Mouse (Mus musculus) midbrain, embryonic 13.5 days (tissue): Measurements from ENCODE around the gene Acss3. TPM values are rescaled to one million over a fixed set of nuclear protein-coding genes. Genes with fewer than 3 reads are reported as not detected.

Experiments used
- ATAC-seq: fragments of 200-750 bp; cut with Nextera tagmentation; 2 replicates; pipeline ENCODE4 v1.8.0; 2017; ENCODE audit warnings: mild to moderate bottlenecking, moderate TSS enrichment, moderate library complexity
- H3K27ac ChIP-seq: fragments of 300-500 bp; sonication (generic); 2 replicates; pipeline ENCODE4 v1.5.1; 2015; ENCODE audit warnings: inconsistent platforms, mild to moderate bottlenecking, moderate library complexity
- H3K27me3 ChIP-seq: fragments of 300-500 bp; sonication (generic); 2 replicates; pipeline ENCODE4 v1.6.1; 2015; ENCODE audit warnings: mild to moderate bottlenecking, inconsistent platforms
- H3K36me3 ChIP-seq: fragments of 300-500 bp; sonication (generic); 2 replicates; pipeline ENCODE4 v1.6.1; 2015; ENCODE audit warnings: mild to moderate bottlenecking, inconsistent platforms
- H3K4me1 ChIP-seq: fragments of 300-500 bp; sonication (generic); replicated peaks from 2 replicates; pipeline ENCODE4 v1.6.1; 2015; ENCODE audit warnings: inconsistent platforms
- H3K4me2 ChIP-seq: fragments of 300-500 bp; sonication (generic); replicated peaks from 2 replicates; pipeline ENCODE4 v1.6.1; 2015; ENCODE audit warnings: moderate library complexity, mild to moderate bottlenecking, inconsistent platforms
- H3K4me3 ChIP-seq: fragments of 300-500 bp; sonication (generic); replicated peaks from 2 replicates; pipeline ENCODE4 v1.5.1; 2015; ENCODE audit warnings: mild to moderate bottlenecking, inconsistent platforms
- H3K9ac ChIP-seq: fragments of 300-500 bp; sonication (generic); replicated peaks from 2 replicates; pipeline ENCODE4 v1.6.1; 2015; ENCODE audit warnings: mild to moderate bottlenecking, inconsistent platforms
- H3K9me3 ChIP-seq: fragments of 300-500 bp; sonication (generic); 2 replicates; pipeline ENCODE4 v1.6.1; 2016; ENCODE audit warnings: mild to moderate bottlenecking, inconsistent platforms
- WGBS: fragments of 180-500 bp; shearing (Covaris S2); methylation state at CpG from one replicate; pipeline ENCODE4 v1.1.7; 2015; 5-methylcytosine and 5-hydroxymethylcytosine counted together
- polyA plus RNA-seq: library from polyadenylated mRNA; unstranded; fragments of >200 nt; fragmentation: Nextera tagmentation; extraction: Ambion mirVana; gene quantifications from 2 replicates; pipeline ENCODE4 v1.2.1, GENCODE M21; 2015

Acss3 gene
- polyA plus RNA-seq, 1 experiment from 2014 or later, result 0.78 TPM

- no peak for ATAC-seq
- Histone ChIP-seq H3K9ac (no peak overlapping the region), H3K27ac (no peak overlapping the region), H3K9me3 (no peaks in the 10 kb centered on the region; the same call in 1 of the 2 replicates), H3K36me3 (peaks cover 9% of the 10 kb centered on the region; the same call in 1 of the 2 replicates), H3K4me3 (no peak overlapping the region), H3K4me2 (no peak overlapping the region), H3K4me1 (no peaks in the 10 kb centered on the region), H3K27me3 (no peaks in the 10 kb centered on the region)
These were observed 208.6 kb downstream of the Acss3 start for GRCm38 (mm10) chr10:106914822-106915221.

GRCm38 (mm10) chr10:106914275-106914674 is 209.2 kb downstream of the Acss3 start:
- no peak overlapping the region for H3K9ac ChIP-seq
- no peak overlapping the region for H3K27ac ChIP-seq
- H3K4me3 ChIP-seq, result no peak overlapping the region
- no peak overlapping the region for H3K4me2 ChIP-seq
- no peaks in the 10 kb centered on the region; the same call in 1 of the 2 replicates for H3K9me3 ChIP-seq
- no peaks in the 10 kb centered on the region for H3K4me1 ChIP-seq
- no peaks in the 10 kb centered on the region for H3K27me3 ChIP-seq
- ATAC-seq, result no peak
- H3K36me3 ChIP-seq, result peaks cover 9% of the 10 kb centered on the region; the same call in 1 of the 2 replicates

GRCm38 (mm10) chr10:106913032-106913431 is 210.4 kb downstream of the Acss3 start:
- ATAC-seq, result 0 out of 2 replicates have a peak, but pooled peaks have one; percentile 45
- no peaks in the 10 kb centered on the region for H3K27me3 ChIP-seq
- peaks cover 9% of the 10 kb centered on the region; the same call in 1 of the 2 replicates for H3K36me3 ChIP-seq
- no peak overlapping the region for H3K4me3 ChIP-seq
- no peak overlapping the region for H3K27ac ChIP-seq
- 18% methylated on average over 2 of the region's 2 CpGs for WGBS
- H3K9ac ChIP-seq, result no peak overlapping the region
- no peak overlapping the region for H3K4me2 ChIP-seq
- H3K9me3 ChIP-seq, result no peaks in the 10 kb centered on the region; the same call in 1 of the 2 replicates
- H3K4me1 ChIP-seq, result no peaks in the 10 kb centered on the region

GRCm38 (mm10) chr10:106910108-106910507 is 213.4 kb downstream of the Acss3 start:
- Histone ChIP-seq H3K27ac (no peak overlapping the region), H3K27me3 (no peaks in the 10 kb centered on the region), H3K9me3 (no peaks in the 10 kb centered on the region; the same call in 1 of the 2 replicates), H3K36me3 (no peaks in the 10 kb centered on the region), H3K9ac (no peak overlapping the region), H3K4me2 (no peak overlapping the region), H3K4me1 (no peaks in the 10 kb centered on the region), H3K4me3 (no peak overlapping the region)
- WGBS, result 54% methylated on average over 3 of the region's 3 CpGs
- ATAC-seq, result no peak

- WGBS, result 34% methylated on average over 13 of the region's 13 CpGs
- H3K4me2 ChIP-seq, result no peak overlapping the region
These were observed 227.1 kb downstream of the Acss3 start for GRCm38 (mm10) chr10:106896351-106896750.

More at GRCm38 (mm10) chr10:106896351-106896750, 227.1 kb downstream of the Acss3 start:
- Histone ChIP-seq H3K27me3 (no peaks in the 10 kb centered on the region), H3K9me3 (no peaks in the 10 kb centered on the region), H3K9ac (no peak overlapping the region), H3K36me3 (no peaks in the 10 kb centered on the region), H3K27ac (no peak overlapping the region), H3K4me1 (peaks cover 4% of the 10 kb centered on the region; the same call in 1 of the 2 replicates), H3K4me3 (no peak overlapping the region)
- no peak for ATAC-seq

Other genes starting within 250 kb of the Acss3 start
- 31.6 and 34.6 TPM in 2 replicates for gene Lin7a, start 148.0 kb upstream of the Acss3 start, polyA plus RNA-seq